ENCODE assay signal across 15 mouse cellular contexts in genomic region chr11:72923116-72923515, GRCm38 (mm10). TPM values are rescaled to one million over a fixed set of nuclear protein-coding genes. Genes with fewer than 3 reads are reported as not detected.
DNase-seq lines count a peak whose midpoint lies in the region; ATAC-seq and TF ChIP-seq lines count a peak whose summit lies in the region.
"Had no signal": no experiment of that assay in that cellular context is flagged by ENCODE, and none has a peak within 500 bp of the region (broad histone marks: within the 10 kb centered on the region; RNA-seq: fewer than 3 reads in every experiment).

No protein-coding gene starts in this region.

- H3K4me3 ChIP-seq in intestine, embryonic 14.5 days (ENCODE audit: low read depth, low read length) = no peak overlapping the region
- H3K4me3 ChIP-seq in intestine, postnatal 0 days (ENCODE audit: low read depth, low read length) = no peak overlapping the region
- H3K4me3 ChIP-seq in kidney, postnatal 0 days (replicated peaks; ENCODE audit: low read depth, low read length) = no peak overlapping the region
- no peak overlapping the region for H3K4me3 ChIP-seq in forebrain, embryonic 12.5 days (replicated peaks)
- H3K4me3 ChIP-seq: embryonic facial prominence, embryonic 12.5 days; hindbrain, embryonic 12.5 days; midbrain, embryonic 10.5 days had no signal

- no peak for TF ChIP-seq CTCF in intestine, postnatal 0 days (IDR thresholded peaks at IDR 0.05; ENCODE audit: low read depth)
- TF ChIP-seq CTCF in kidney, postnatal 0 days (IDR thresholded peaks at IDR 0.05; ENCODE audit: low read depth) = no peak

- DNase-seq in intestine, embryonic 14.5 days (ENCODE audit: low spot score) = no peak
- peak; percentile 40 for DNase-seq in MEL-GATA-1-ER (ENCODE audit: extremely low read depth, low read depth)
- peak; percentile 81 for DNase-seq in kidney, postnatal 0 days (ENCODE audit: low spot score)
- DNase-seq in lung, postnatal 36 days = peak; percentile 35
- no peak for DNase-seq in ovary, postnatal 14 days (ENCODE audit: low spot score)
- DNase-seq in urinary bladder, postnatal 4 days (ENCODE audit: low spot score in 2 of 2) = no peak
- DNase-seq: cerebellum, adult 18-20 months; right cerebral cortex, postnatal 25 days had no signal

- 29% methylated on average over 4 of the region's 4 CpGs for WGBS in intestine, embryonic 14.5 days
- 20% methylated on average over 4 of the region's 4 CpGs for WGBS in intestine, postnatal 0 days
- WGBS in kidney, postnatal 0 days = 36% methylated on average over 4 of the region's 4 CpGs
- WGBS in forebrain, embryonic 12.5 days = 86% methylated on average over 4 of the region's 4 CpGs

- no peak overlapping the region for H3K9ac ChIP-seq in intestine, embryonic 14.5 days (ENCODE audit: low read length)
- no peak overlapping the region for H3K9ac ChIP-seq in intestine, postnatal 0 days (ENCODE audit: low read depth, low read length)
- no peak overlapping the region for H3K9ac ChIP-seq in kidney, postnatal 0 days (ENCODE audit: low read depth, low read length)
- no peak overlapping the region for H3K9ac ChIP-seq in forebrain, embryonic 12.5 days
- H3K9ac ChIP-seq: embryonic facial prominence, embryonic 12.5 days; hindbrain, embryonic 12.5 days; liver, embryonic 14.5 days had no signal

- H3K36me3 ChIP-seq in intestine, embryonic 14.5 days (ENCODE audit: control insufficient read depth, insufficient read depth, low read length) = peaks cover 60% of the 10 kb centered on the region
- peaks cover 61% of the 10 kb centered on the region for H3K36me3 ChIP-seq in intestine, postnatal 0 days (ENCODE audit: control insufficient read depth, insufficient read depth)
- H3K36me3 ChIP-seq in kidney, postnatal 0 days (ENCODE audit: insufficient read depth, low read length) = peaks cover 30% of the 10 kb centered on the region; the same call in 1 of the 2 replicates
- H3K36me3 ChIP-seq in forebrain, embryonic 12.5 days (replicated peaks) = peaks cover 52% of the 10 kb centered on the region

- no peak overlapping the region for H3K4me2 ChIP-seq in intestine, embryonic 14.5 days (ENCODE audit: low read length)
- no peak overlapping the region for H3K4me2 ChIP-seq in intestine, postnatal 0 days (replicated peaks; ENCODE audit: low read depth)
- H3K4me2 ChIP-seq in kidney, postnatal 0 days (ENCODE audit: low read length) = no peak overlapping the region
- H3K4me2 ChIP-seq in forebrain, embryonic 12.5 days = no peak overlapping the region
- H3K4me2 ChIP-seq: embryonic facial prominence, embryonic 12.5 days; hindbrain, embryonic 12.5 days had no signal

- peak overlapping the region; percentile 27; the same call in 1 of the 2 replicates for H3K27ac ChIP-seq in intestine, embryonic 14.5 days (ENCODE audit: low read depth)
- H3K27ac ChIP-seq in intestine, postnatal 0 days (ENCODE audit: low read depth, low read length) = no peak overlapping the region
- no peak overlapping the region for H3K27ac ChIP-seq in kidney, postnatal 0 days
- no peak overlapping the region for H3K27ac ChIP-seq in forebrain, embryonic 12.5 days
- H3K27ac ChIP-seq: embryonic facial prominence, embryonic 12.5 days; hindbrain, embryonic 12.5 days; liver, embryonic 14.5 days; midbrain, embryonic 10.5 days had no signal

- 0 out of 2 replicates have a peak, but pooled peaks have one; percentile 25 for ATAC-seq in intestine, embryonic 14.5 days (replicated peaks; ENCODE audit: low FRiP score, low TSS enrichment, low read depth)
- ATAC-seq in intestine, postnatal 0 days = no peak
- no peak for ATAC-seq in kidney, postnatal 0 days (replicated peaks; ENCODE audit: low FRiP score, low read depth)
- ATAC-seq in forebrain, embryonic 12.5 days (ENCODE audit: low FRiP score) = no peak

- no peaks in the 10 kb centered on the region for H3K27me3 ChIP-seq in intestine, embryonic 14.5 days (replicated peaks; ENCODE audit: control insufficient read depth, insufficient read depth, low read length)
- H3K27me3 ChIP-seq in intestine, postnatal 0 days (replicated peaks; ENCODE audit: control insufficient read depth, insufficient read depth, low read length) = no peaks in the 10 kb centered on the region
- no peaks in the 10 kb centered on the region for H3K27me3 ChIP-seq in kidney, postnatal 0 days (ENCODE audit: insufficient read depth, low read length)
- no peaks in the 10 kb centered on the region for H3K27me3 ChIP-seq in forebrain, embryonic 12.5 days
- H3K27me3 ChIP-seq: embryonic facial prominence, embryonic 12.5 days; hindbrain, embryonic 12.5 days had no signal

- H3K9me3 ChIP-seq in intestine, embryonic 14.5 days (ENCODE audit: control insufficient read depth, low read length) = no peaks in the 10 kb centered on the region
- H3K9me3 ChIP-seq in intestine, postnatal 0 days (ENCODE audit: control insufficient read depth) = no peaks in the 10 kb centered on the region
- H3K9me3 ChIP-seq in kidney, postnatal 0 days (replicated peaks; ENCODE audit: low read length) = no peaks in the 10 kb centered on the region
- no peaks in the 10 kb centered on the region for H3K9me3 ChIP-seq in forebrain, embryonic 12.5 days
- H3K9me3 ChIP-seq: embryonic facial prominence, embryonic 12.5 days; G1E; hindbrain, embryonic 12.5 days; midbrain, embryonic 10.5 days had no signal

- H3K4me1 ChIP-seq in intestine, embryonic 14.5 days (replicated peaks; ENCODE audit: control insufficient read depth, insufficient read depth, low read length) = peaks cover 13% of the 10 kb centered on the region
- no peaks in the 10 kb centered on the region for H3K4me1 ChIP-seq in intestine, postnatal 0 days (replicated peaks; ENCODE audit: control insufficient read depth, insufficient read depth, low read length)
- 0 out of 2 replicates have a peak, but pooled peaks cover 4% of the 10 kb centered on the region for H3K4me1 ChIP-seq in kidney, postnatal 0 days (replicated peaks; ENCODE audit: insufficient read depth, low read length)
- no peaks in the 10 kb centered on the region for H3K4me1 ChIP-seq in forebrain, embryonic 12.5 days
- H3K4me1 ChIP-seq: embryonic facial prominence, embryonic 12.5 days; midbrain, embryonic 10.5 days had no signal

RNA-seq across cellular contexts. Expression of gene Atp2a3, which starts 37.9 kb away (rescaled TPM):
- 17.4 and 21.4 TPM in 2 replicates for polyA plus RNA-seq in intestine, embryonic 14.5 days (2014; fragmentation: Nextera tagmentation; extraction: Ambion mirVana)
- 16.2 and 16.7 TPM in 2 replicates for polyA plus RNA-seq in intestine, postnatal 0 days (2015; fragmentation: Nextera tagmentation; extraction: Ambion mirVana)
- 9.9 and 10.0 TPM in 2 replicates for polyA plus RNA-seq in kidney, postnatal 0 days (2015; fragmentation: Nextera tagmentation; extraction: Ambion mirVana)
- polyA plus RNA-seq in forebrain, embryonic 12.5 days (2016; fragmentation: Nextera tagmentation; extraction: Ambion mirVana) = 0.60 and 0.68 TPM in 2 replicates

Comparison
In these comparisons a context has a peak if more than half of its experiments do, and no peak if none do; other contexts are left out.
1. DNase-seq: peak in MEL-GATA-1-ER (single experiment), kidney, postnatal 0 days (single experiment) and lung, postnatal 36 days (single experiment); none in intestine, embryonic 14.5 days (single experiment), ovary, postnatal 14 days (single experiment) and urinary bladder, postnatal 4 days (0 of 2).